Mouse (Mus musculus) limb, embryonic 13.5 days (tissue): Measurements from ENCODE around the gene Wnt16. TPM values are rescaled to one million over a fixed set of nuclear protein-coding genes. Genes with fewer than 3 reads are reported as not detected.
"Not testable (repeated sequence)": the region's sequence is repeated elsewhere in the genome, so short reads cannot be mapped to it uniquely, and the experiment has no call there.

Experiments used
- ATAC-seq: fragments of 200-750 bp; cut with Nextera tagmentation; 2 replicates; pipeline ENCODE4 v1.8.0; 2017; ENCODE audit warnings: low read depth, moderate number of reproducible peaks, moderate TSS enrichment; ENCODE audit not compliant: low FRiP score
- H3K27ac ChIP-seq: fragments of 300-500 bp; sonication (generic); 2 replicates; pipeline ENCODE4 v1.5.1; 2015; ENCODE audit warnings: inconsistent platforms, mild to moderate bottlenecking, moderate library complexity
- H3K27me3 ChIP-seq: fragments of 300-500 bp; sonication (generic); 2 replicates; pipeline ENCODE4 v1.6.1; 2015; ENCODE audit warnings: mild to moderate bottlenecking, inconsistent platforms
- H3K36me3 ChIP-seq: fragments of 300-500 bp; sonication (generic); 2 replicates; pipeline ENCODE4 v1.6.1; 2015; ENCODE audit warnings: inconsistent platforms, mild to moderate bottlenecking, moderate library complexity
- H3K4me1 ChIP-seq: fragments of 300-500 bp; sonication (generic); 2 replicates; pipeline ENCODE4 v1.6.1; 2015; ENCODE audit warnings: inconsistent platforms
- H3K4me2 ChIP-seq: fragments of 300-500 bp; sonication (generic); replicated peaks from 2 replicates; pipeline ENCODE4 v1.6.1; 2015; ENCODE audit warnings: inconsistent platforms, mild to moderate bottlenecking, moderate library complexity
- H3K4me3 ChIP-seq: fragments of 300-500 bp; sonication (generic); 2 replicates; pipeline ENCODE4 v1.5.1; 2015; ENCODE audit warnings: moderate library complexity, mild to moderate bottlenecking, inconsistent platforms
- H3K9ac ChIP-seq: fragments of 300-500 bp; sonication (generic); 2 replicates; pipeline ENCODE4 v1.6.1; 2015; ENCODE audit warnings: mild to moderate bottlenecking, inconsistent platforms
- H3K9me3 ChIP-seq: fragments of 300-500 bp; sonication (generic); 2 replicates; pipeline ENCODE4 v1.6.1; 2016; ENCODE audit warnings: inconsistent platforms
- WGBS: fragments of 180-500 bp; shearing (Covaris S2); methylation state at CpG from one replicate; pipeline ENCODE4 v1.1.7; 2015; 5-methylcytosine and 5-hydroxymethylcytosine counted together
- polyA plus RNA-seq: library from polyadenylated mRNA; unstranded; fragments of >200 nt; fragmentation: Nextera tagmentation; extraction: Ambion mirVana; gene quantifications from 2 replicates; pipeline ENCODE4 v1.2.1, GENCODE M21; 2015

Wnt16 gene
- 3.8 and 4.6 TPM in 2 replicates for polyA plus RNA-seq

DNA sequence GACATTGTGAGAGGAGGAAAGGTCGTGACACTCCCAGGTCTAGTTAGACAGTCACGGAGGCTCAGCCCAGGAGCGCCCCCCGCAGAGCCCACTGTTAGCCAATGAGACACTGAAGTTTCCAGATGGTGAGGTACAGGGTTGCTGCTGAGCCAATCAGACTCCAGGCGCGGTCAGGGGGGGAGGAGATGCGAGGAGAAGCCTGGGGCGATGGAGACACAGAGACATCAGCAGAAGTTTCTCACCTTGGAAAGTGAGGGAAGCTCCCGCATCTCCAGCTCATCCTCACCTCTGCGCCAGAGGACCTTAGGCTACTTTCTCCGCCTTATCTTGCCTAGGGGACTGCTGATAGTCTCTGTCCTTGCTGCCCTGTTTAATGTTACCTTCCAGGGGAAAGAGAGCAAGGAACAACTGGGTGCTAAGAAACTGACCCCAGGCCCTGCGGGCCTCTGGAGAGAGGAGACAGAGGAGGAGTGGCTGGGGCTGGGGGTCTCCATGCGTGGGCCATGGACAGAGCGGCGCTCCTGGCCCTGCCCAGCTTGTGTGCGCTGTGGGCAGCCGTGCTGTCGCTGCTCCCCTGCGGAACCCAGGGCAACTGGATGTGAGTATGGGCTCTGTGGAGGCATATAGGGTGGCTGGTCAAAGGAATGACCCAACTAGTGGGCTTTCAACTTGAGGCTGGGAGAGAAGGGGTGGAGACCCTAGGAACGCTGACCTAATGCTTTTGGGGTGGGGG is at the start of gene Wnt16:
TSS of gene Wnt16 (plus strand) at position 224 of the 733 bp plus-strand sequence.
- H3K9me3 ChIP-seq: no peaks in the 10 kb centered on the region
- H3K27me3 ChIP-seq: peaks cover 49% of the 10 kb centered on the region
- under 1% methylated on average over 20 of the region's 20 CpGs for WGBS
- H3K4me2 ChIP-seq: peak within 1 kb of the TSS; percentile 90
- peak within 1 kb of the TSS; percentile 50 for H3K4me3 ChIP-seq
- no peak within 1 kb of the TSS for H3K27ac ChIP-seq
- peak within 1 kb of the TSS; percentile 57 for H3K9ac ChIP-seq
- ATAC-seq: peak; percentile 72
- peaks cover 24% of the 10 kb centered on the region for H3K4me1 ChIP-seq
- no peaks in the 10 kb centered on the region for H3K36me3 ChIP-seq

- H3K9ac ChIP-seq: no peak overlapping the region
- H3K4me1 ChIP-seq: no peaks in the 10 kb centered on the region
- ATAC-seq: no peak
- no peak overlapping the region for H3K4me2 ChIP-seq
- H3K9me3 ChIP-seq: no peaks in the 10 kb centered on the region
- no peaks in the 10 kb centered on the region for H3K27me3 ChIP-seq
- H3K36me3 ChIP-seq: peaks cover 41% of the 10 kb centered on the region
- WGBS: 85% methylated on average over 8 of the region's 8 CpGs
- no peak overlapping the region for H3K4me3 ChIP-seq
- no peak overlapping the region for H3K27ac ChIP-seq
Observed at GRCm38 (mm10) chr6:22243321-22243720, 44.7 kb upstream of the Wnt16 start.

- no peaks in the 10 kb centered on the region for H3K9me3 ChIP-seq
- H3K4me2 ChIP-seq: no peak overlapping the region
- no peak overlapping the region for H3K4me3 ChIP-seq
- H3K9ac ChIP-seq: no peak overlapping the region
- no peaks in the 10 kb centered on the region for H3K4me1 ChIP-seq
- no peak for ATAC-seq
- no peak overlapping the region for H3K27ac ChIP-seq
- H3K27me3 ChIP-seq: no peaks in the 10 kb centered on the region
- 81% methylated on average over 2 of the region's 2 CpGs for WGBS
- H3K36me3 ChIP-seq: peaks cover 22% of the 10 kb centered on the region
Observed at GRCm38 (mm10) chr6:22246696-22247095, 41.3 kb upstream of the Wnt16 start.

GRCm38 (mm10) chr6:22258784-22259183 is 29.2 kb upstream of the Wnt16 start:
- Histone ChIP-seq H3K4me1 (peaks cover 4% of the 10 kb centered on the region; the same call in 1 of the 2 replicates), H3K9me3 (no peaks in the 10 kb centered on the region), H3K9ac (no peak overlapping the region), H3K36me3 (peaks cover 10% of the 10 kb centered on the region), H3K4me3 (no peak overlapping the region), H3K27ac (no peak overlapping the region), H3K27me3 (no peaks in the 10 kb centered on the region), H3K4me2 (no peak overlapping the region)
- ATAC-seq: no peak
- WGBS: 58% methylated on average over 4 of the region's 4 CpGs

GRCm38 (mm10) chr6:22262519-22262918 is 25.5 kb upstream of the Wnt16 start:
- Histone ChIP-seq H3K9ac (no peak overlapping the region), H3K4me2 (no peak overlapping the region), H3K36me3 (no peaks in the 10 kb centered on the region), H3K27me3 (no peaks in the 10 kb centered on the region), H3K9me3 (no peaks in the 10 kb centered on the region), H3K4me3 (no peak overlapping the region), H3K4me1 (peaks cover 7% of the 10 kb centered on the region; the same call in 1 of the 2 replicates), H3K27ac (no peak overlapping the region)
- ATAC-seq: no peak
- 52% methylated on average over 4 of the region's 4 CpGs for WGBS

DNA sequence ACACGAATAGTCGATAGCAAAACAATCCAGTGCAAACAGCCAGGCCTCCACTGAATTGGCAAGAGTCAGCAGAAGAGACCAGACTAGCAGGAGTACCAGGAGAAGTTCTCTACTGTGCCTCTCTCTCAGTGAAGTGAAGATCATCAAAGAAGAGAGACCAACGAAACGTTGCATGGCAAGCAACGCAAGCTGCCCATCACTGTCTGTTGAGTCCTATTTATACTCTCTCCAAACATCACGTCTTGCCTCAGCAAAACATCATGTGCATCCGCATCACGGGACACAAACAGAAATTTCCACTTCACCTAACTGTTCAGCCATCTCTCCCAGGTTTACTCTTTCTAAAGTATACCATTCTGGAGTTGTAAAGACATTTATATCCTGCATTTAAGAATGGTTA is 23.9 kb upstream of the Wnt16 start:
- not testable (repeated sequence) for H3K4me2 ChIP-seq, H3K9me3 ChIP-seq, ATAC-seq, H3K4me3 ChIP-seq, H3K27me3 ChIP-seq, H3K27ac ChIP-seq, H3K9ac ChIP-seq, H3K4me1 ChIP-seq, H3K36me3 ChIP-seq
- 88% methylated on average over 8 of the region's 8 CpGs for WGBS

GRCm38 (mm10) chr6:22266018-22266417 is 22.0 kb upstream of the Wnt16 start:
- H3K27ac ChIP-seq: no peak overlapping the region
- 78% methylated on average over 4 of the region's 4 CpGs for WGBS
- peaks cover 4% of the 10 kb centered on the region; the same call in 1 of the 2 replicates for H3K4me1 ChIP-seq
- H3K4me3 ChIP-seq: no peak overlapping the region
- no peaks in the 10 kb centered on the region for H3K9me3 ChIP-seq
- H3K4me2 ChIP-seq: no peak overlapping the region
- ATAC-seq: no peak
- no peak overlapping the region for H3K9ac ChIP-seq
- no peaks in the 10 kb centered on the region for H3K36me3 ChIP-seq
- H3K27me3 ChIP-seq: no peaks in the 10 kb centered on the region

GRCm38 (mm10) chr6:22267807-22268667 is 20.0 kb upstream of the Wnt16 start:
- no peaks in the 10 kb centered on the region for H3K27me3 ChIP-seq
- H3K9ac ChIP-seq: no peak overlapping the region
- no peak overlapping the region for H3K4me2 ChIP-seq
- H3K27ac ChIP-seq: no peak overlapping the region
- 0 out of 2 replicates have a peak, but pooled peaks cover 4% of the 10 kb centered on the region for H3K4me1 ChIP-seq
- H3K36me3 ChIP-seq: no peaks in the 10 kb centered on the region
- WGBS: 58% methylated on average over 5 of the region's 5 CpGs
- no peak overlapping the region for H3K4me3 ChIP-seq
- no peak for ATAC-seq
- H3K9me3 ChIP-seq: no peaks in the 10 kb centered on the region

DNA sequence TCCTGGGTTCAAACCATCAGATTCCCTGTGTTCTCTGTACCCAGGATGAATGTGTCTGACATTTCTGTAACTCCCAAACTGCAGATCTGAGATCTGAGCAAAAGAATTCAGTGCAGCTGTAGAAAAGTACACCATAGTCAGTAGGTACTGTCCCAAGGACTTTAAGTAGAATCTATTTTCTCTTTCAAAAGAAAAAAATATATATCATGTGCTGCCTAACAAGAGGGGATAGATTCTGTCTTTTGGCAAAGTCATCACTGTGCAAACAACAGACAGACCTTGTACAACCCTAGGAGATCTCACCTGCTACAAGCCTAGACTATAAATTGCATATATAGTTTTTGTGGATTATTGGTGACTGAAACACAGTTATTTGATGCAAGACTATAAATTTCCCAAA is 19.4 kb upstream of the Wnt16 start:
- H3K27me3 ChIP-seq: no peaks in the 10 kb centered on the region
- H3K4me3 ChIP-seq: no peak overlapping the region
- H3K36me3 ChIP-seq: no peaks in the 10 kb centered on the region
- H3K4me2 ChIP-seq: no peak overlapping the region
- ATAC-seq: no peak
- H3K4me1 ChIP-seq: 0 out of 2 replicates have a peak, but pooled peaks cover 4% of the 10 kb centered on the region
- H3K9ac ChIP-seq: no peak overlapping the region
- no peak overlapping the region for H3K27ac ChIP-seq
- H3K9me3 ChIP-seq: no peaks in the 10 kb centered on the region

GRCm38 (mm10) chr6:22269840-22270521 is 18.0 kb upstream of the Wnt16 start:
- no peak overlapping the region for H3K4me3 ChIP-seq
- no peaks in the 10 kb centered on the region for H3K9me3 ChIP-seq
- no peaks in the 10 kb centered on the region for H3K36me3 ChIP-seq
- 0 out of 2 replicates have a peak, but pooled peaks cover 3% of the 10 kb centered on the region for H3K4me1 ChIP-seq
- H3K27me3 ChIP-seq: no peaks in the 10 kb centered on the region
- 73% methylated on average over 8 of the region's 8 CpGs for WGBS
- H3K4me2 ChIP-seq: no peak overlapping the region
- no peak overlapping the region for H3K27ac ChIP-seq
- ATAC-seq: no peak
- H3K9ac ChIP-seq: no peak overlapping the region

DNA sequence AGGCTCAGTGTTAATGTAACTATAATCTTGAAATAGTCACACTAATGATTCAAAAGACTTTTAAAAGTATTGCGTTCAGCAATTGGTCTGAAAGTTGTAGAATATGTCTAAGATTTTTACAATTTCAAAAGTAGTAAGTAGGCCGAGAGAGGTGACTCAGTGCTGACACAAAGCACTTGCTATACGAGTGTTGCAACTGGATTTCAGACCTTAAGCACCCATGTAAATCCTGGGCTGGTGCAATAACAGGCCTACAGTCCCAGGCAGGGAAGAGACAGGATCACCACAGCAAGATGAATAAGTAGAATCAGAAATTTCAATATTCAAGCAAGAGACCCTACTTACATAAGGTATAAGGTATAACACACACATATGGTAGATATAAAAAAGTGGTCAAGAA is 10.1 kb upstream of the Wnt16 start:
- H3K4me3 ChIP-seq: no peak overlapping the region
- 91% methylated on average over 3 of the region's 3 CpGs for WGBS
- no peak overlapping the region for H3K4me2 ChIP-seq
- no peaks in the 10 kb centered on the region for H3K9me3 ChIP-seq
- H3K4me1 ChIP-seq: peaks cover 35% of the 10 kb centered on the region
- ATAC-seq: no peak
- H3K27me3 ChIP-seq: no peaks in the 10 kb centered on the region
- H3K27ac ChIP-seq: no peak overlapping the region
- H3K9ac ChIP-seq: no peak overlapping the region
- H3K36me3 ChIP-seq: no peaks in the 10 kb centered on the region
